Mouse (Mus musculus) kidney, postnatal 36 days (tissue): ENCODE results near the gene Morn1.

ENCODE experiments used
- DNase-seq, 2 experiments: peaks; one replicate each; pipeline ENCODE4 v3.0.0; 2021 to 2022; ENCODE audit warnings: mixed read lengths in 2 of 2

Gene Morn1

DNA sequence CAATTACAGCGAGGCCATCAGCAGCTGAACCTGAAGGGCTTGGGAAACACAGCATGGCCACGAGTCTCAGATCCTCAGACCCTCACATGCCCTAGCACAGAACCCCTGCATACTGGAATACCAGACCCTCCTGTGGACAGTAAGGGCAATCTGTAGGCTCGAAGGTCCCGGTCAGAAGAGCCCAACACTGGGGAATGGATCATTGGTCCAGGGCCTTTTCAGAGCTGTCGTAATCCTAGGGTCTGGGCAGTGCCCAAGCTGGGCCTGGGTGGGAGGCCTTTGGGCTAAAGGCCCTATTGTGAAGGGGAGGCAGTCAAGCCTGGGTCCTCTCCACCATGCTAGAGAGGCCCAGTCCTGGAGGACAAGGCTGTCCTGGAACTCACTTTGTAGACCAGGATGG, 56.5 kb downstream of the Morn1 start:
- no peak for DNase-seq

- no peak for DNase-seq
Measured at GRCm38 (mm10) chr4:155143411-155143810, 57.0 kb downstream of the Morn1 start.

- DNase-seq, result peak; percentile 66 to 68
Measured at GRCm38 (mm10) chr4:155143871-155144502, 57.6 kb downstream of the Morn1 start.

GRCm38 (mm10) chr4:155144548-155145180, 58.3 kb downstream of the Morn1 start:
- no peak for DNase-seq

GRCm38 (mm10) chr4:155146107-155146823, 59.9 kb downstream of the Morn1 start:
- DNase-seq, result peak in 1 of 2 experiments; percentile 29

- no peak for DNase-seq
Measured at GRCm38 (mm10) chr4:155148453-155148852, 62.1 kb downstream of the Morn1 start.

DNA sequence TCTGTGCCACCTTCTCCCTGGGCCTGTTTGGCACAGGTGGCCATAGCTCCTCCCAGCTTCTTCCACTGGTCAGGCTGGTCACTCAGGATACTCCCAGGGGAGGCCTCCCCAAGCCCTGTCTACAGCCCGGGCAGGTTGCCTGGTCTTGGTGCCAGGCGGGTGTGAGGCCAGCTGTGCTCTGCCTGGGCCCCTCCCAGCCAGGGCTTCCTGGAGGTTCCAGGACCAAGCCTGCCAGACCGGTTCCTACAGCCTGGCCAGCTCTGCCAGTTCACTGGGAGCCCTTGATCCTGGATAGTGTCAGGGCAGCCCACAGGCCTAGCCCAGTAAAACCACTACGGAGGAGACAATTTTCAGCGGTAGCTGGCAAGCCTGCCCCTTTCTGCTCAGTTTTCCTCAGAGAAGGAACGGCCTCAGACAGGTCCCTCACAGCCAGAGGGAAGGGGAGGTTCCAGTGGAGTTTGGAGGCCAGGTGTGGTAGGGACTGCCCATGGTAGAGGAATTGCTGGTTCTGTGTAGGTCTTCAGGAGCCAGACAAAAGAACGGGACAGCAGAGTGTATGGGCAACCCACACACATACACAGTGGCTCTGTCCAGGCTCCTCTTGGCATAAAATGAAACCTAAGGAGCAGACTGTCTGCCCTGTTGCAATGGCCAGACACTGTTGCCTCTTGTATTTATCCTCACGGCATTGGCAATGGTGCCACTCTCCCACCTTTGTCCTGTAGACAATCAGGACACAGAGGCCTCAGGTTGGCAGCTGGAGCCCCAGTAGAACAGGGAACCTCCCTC, 62.7 kb downstream of the Morn1 start:
- peak; percentile 92 to 95 for DNase-seq

DNA sequence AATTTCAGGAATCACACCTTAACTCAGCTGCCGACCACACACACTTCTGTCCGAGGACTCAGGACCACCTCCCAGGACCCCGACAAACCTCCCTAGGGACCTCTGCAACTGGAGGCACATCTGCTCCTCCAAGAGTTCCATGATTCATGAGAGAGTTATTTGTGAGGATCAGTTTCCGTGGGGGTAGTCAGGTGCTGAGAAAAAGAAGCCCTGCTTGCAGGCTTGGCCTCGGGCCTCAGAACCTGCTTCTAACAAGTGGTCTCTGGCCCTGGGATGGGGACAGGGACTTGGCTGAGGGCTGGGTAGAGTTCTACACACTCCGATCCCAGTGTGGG, 63.5 kb downstream of the Morn1 start:
- no peak for DNase-seq

DNA sequence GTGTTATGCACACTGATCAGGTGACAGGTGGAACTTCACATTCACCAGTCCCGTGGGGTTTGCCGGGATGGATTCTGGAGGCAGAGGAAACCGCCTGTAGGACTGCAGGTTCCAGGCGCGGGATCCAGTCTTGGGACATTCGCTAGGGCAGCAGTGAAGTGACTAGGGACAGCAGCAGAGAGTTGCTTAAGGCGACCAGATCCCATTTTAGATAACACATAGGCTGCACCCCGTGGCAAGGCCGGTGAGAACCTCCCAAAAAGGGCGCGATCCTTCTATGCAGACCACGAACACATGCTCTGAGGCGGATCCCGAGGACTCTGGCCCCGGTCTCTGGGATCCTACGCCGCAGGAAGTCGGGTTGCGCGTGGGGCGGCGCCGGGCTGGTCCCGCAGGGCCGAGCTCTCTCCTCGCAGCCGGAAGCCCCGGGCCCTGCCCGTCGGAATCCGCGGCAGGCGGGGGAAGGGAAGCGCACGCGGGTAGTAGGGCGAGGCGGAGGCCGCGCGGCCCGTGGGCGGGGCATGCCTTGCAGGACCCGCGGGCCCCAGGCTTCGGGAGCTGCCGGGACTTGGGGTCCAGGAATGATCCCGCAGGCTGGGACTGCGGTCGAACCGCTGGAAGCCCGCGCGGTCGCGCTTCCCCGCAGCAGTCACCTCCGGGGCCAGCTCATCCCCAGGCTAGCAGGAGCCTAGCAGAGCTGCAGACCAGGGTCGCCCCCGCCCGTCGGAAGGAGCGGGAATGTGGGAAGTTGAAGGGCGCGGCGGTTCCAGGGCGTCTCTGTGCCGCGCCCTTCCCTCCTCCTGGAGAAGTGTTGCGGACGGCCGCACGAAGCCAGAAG, 64.1 kb downstream of the Morn1 start:
- DNase-seq, result peak; percentile 93 to 95

- no peak for DNase-seq
Measured at GRCm38 (mm10) chr4:155151221-155151788, 64.9 kb downstream of the Morn1 start.

DNA sequence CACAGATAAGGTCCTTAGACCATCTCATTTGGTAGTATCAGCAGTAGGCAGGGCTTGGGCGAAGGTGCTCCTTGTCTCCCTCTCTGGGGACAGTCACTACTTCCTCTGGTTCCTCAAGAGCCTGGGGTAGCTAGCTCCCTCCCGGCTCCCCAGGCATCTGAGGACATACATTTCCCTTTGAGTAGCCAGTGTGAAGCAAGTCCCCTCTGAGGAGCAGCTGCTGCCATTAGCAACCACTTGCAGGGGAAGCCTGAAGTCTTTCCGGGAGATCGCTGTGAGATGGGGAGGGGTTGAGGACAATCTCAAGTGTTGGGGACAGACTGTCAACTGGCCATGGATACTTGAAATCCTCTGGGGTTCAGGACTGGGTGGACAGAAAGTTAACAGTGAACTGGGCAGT, 65.5 kb downstream of the Morn1 start:
- no peak for DNase-seq

DNA sequence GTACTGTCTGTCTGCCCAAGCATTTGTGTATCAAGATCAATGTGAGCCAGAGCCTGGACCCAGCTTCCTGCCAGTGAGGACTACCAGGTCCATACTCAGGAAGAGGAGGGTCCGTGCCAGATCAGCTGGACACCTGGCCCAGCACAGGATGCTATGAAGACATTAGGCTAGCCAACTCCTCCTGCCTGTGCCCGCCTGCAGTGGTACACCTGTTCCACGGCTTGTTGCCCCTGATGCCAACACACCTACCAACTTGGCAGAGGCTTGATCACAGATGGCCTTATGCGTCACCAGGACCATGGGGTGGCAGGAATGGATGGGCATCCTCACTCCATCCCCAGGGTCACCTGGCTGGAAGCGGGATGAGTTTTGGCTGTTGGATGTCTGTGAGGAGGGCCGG, 66.1 kb downstream of the Morn1 start:
- no peak for DNase-seq

- DNase-seq, result no peak
Measured at GRCm38 (mm10) chr4:155153389-155154072, 67.2 kb downstream of the Morn1 start.

DNA sequence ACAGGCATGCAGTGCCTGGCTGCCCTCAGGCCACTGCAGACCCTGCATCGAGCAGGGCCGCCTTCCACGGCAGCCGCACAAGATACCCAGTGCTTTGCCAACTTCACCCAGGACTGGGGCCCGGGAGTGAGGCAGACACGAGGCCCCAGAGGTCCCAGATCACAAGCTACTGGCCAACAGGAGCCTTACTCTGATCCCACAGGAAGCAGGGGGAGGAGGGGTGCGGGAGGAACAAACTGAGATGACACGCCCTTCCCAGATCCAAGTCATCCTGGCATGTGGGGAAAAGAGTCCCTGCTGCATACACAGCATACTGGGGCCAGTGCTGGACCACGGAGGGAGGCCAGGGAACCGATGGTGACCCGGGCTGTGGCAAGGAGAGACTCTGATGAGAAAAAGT, 68.6 kb downstream of the Morn1 start:
- DNase-seq, result peak; percentile 65 to 68

DNA sequence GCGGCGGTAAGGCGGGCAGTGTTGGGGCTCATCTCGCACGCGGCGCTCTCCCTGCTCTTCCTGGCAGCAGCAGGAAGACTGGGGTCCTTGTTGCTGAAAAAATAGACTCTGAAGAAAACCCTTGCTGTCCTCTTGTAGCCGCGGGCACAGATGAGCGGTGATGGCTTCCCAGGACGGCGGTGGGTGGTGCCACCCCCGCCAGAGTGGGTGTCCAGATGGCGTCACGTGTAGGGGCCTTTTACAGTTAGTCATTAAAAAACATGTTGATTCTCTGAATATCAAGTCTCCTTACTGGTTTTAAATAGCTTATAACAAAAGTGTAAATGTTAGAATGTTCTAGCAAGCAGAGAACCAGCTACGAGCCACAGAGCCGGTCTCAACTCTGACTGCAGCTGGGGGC, 70.4 kb downstream of the Morn1 start:
- no peak for DNase-seq

GRCm38 (mm10) chr4:155157871-155158542, 71.6 kb downstream of the Morn1 start:
- DNase-seq, result no peak

DNA sequence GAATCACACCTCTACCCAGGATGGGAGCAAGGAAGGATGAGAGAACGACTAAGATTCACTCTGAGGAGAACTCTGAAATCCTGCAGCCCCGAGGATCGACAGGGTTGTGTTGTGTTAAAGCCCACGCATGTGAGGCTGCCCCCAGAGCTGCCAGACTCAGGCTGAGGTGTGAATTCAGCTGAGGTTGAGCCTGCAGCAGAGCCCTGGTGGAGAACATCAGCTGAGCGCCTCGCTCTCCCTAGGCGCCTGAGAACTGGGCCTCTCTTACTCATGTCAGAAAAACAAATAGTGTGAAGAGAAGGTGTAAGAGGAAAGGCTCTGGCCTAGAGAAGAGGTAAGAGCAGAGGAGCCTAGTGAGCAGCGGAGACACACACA, 72.2 kb downstream of the Morn1 start:
- no peak for DNase-seq

DNA sequence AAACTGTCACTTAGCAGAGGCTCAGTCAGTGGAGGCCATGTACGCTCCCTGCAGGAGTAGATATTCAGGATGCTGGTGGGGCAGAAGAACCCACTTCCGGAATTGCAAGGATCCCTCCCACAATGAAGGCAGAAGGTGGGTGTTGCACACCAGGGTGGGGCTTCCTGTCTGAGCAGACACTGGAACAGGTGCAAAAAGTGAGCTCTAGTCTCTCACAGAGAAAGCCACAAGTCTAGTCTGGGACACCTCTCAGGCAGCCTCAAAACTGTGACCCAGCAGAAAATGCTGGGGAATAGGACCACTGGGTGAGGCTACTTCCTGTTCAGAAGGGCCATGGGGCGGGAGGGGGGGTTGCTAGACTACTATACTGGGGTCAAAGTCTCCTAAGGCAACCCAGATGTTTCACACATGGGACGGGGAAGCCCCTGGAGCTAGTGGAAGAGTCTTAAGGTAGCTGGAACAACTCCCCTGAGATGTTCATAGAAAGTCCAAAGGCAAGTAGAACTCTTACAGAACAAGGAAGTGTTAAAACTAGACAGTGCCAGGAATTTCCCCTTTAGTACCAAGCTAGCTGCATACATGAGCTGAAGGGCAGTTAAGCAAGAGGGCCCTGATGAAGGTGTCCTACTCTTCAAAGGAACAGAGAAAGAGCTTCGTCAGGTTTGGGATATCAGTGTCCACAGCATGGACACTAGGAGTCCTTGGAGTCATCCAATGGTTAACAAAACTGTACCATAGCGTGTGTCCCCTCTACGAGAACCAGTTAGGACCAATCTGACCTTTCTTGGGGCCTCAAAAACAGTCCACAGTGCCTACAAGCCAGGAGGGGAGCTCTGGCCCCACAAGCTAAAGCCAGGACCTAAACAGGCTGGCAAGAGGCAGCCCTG, 76.3 kb downstream of the Morn1 start:
- no peak for DNase-seq

DNA sequence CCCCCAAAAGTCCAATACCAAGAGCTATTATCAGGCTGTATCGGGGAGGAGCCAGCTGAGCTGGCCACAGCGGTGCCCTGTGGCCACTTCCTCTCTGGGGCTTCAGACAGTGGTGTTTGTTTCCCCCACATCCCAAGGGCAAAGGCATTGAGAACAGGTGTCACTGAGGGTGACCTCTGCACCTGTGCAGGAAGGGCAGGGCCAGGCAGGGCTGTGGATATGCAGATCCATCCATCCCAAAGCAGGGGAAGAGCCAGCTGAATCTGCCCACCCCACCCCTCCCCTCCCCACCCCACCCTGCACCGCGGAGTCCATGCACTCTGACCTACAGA, 76.9 kb downstream of the Morn1 start:
- no peak for DNase-seq

- no peak for DNase-seq
Measured at GRCm38 (mm10) chr4:155163685-155164084, 77.3 kb downstream of the Morn1 start.
